Mouse (Mus musculus): ENCODE data around the gene Mmp12.
"Not testable (repeated sequence)": the region's sequence is repeated elsewhere in the genome, so short reads cannot be mapped to it uniquely, and the experiment has no call there.

Gene Mmp12

DNA sequence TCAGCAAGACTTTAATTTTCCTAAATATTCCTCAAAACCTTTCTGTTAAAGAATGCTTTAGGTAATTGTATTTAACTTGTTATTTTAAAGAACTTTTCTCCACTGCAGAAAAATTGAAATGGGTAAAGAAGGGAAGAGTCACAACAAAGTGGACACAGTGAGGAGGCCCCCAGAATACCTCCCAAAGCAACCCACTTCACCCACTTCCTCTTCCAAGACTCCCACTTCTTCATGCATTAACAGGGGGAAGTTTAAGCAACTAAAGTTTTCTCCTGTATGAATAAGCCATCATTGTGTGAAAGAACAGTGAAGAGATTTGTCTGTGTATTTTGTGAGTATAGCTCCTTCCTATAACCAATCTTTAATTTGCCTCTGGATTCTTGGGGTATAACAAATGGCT lies at the start of gene Mmp12:
TSS of gene Mmp12 (plus strand) at position 275 of the 400 bp plus-strand sequence.
- no peak for DNase-seq (ENCODE audit: extremely low spot score, low read depth, low spot score)

DNA sequence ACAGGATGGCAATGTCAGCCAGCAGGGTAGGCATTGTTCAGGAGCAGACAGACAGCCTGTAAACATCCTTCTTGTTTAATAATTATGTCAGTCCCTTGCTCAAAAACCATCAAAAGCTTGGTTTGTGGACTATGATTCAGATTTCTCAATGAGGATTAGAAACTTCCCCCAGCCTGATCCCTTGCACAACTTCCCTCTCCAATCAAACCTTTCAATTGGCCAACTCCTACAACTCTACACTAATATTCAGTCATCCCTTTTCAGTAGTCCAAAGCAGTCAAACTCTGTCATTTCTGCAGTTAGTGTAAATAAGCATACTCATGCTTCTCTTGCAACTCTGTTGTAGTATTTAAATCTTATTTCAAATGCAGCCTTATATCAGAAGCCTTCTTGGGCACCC lies 12.3 kb upstream of the Mmp12 start:
- no peak for DNase-seq (ENCODE audit: extremely low spot score, low read depth, low spot score)

DNA sequence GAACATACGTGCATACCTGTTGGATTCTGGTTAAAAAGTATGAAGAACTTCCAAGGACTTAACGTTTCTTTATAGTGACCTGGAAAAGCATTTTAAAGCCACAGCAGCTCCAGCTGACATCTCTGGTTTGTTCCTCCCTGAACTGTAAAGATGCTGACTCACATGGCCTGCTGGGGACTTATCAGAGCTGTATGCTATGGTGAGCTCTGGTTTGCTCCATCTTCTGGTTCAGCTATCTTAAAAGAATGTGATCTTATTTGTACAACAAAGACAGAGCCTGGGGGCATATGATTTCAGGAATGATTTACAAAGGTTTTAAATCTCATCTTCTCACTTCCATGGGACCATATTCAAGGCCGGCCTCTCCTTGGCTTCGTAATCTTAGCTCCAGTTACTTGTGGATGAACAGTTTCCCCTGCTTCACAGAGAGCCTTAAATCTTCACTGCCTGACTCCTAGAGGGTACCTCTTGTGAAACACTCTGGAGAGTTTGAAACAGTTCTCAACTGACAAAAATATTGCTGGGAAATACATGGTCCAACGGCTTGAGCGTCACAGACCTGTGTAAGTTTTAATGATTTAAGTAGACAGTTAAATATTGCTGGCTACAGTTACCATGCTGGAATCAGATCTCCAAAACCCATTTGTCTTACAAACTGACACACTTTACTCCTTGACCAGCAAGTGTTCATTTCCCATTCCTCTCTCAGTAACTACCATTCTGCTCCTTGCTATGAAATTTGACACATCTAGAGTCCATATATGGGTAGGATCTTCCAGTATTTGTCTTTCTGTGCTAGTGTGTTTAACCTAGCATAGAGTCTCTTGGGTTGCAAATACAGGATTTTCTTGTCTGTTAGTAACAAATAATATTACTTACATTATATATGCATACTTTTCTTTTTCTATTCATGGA lies 8.2 kb upstream of the Mmp12 start:
- no peak for DNase-seq (ENCODE audit: extremely low spot score, low read depth, low spot score)

DNA sequence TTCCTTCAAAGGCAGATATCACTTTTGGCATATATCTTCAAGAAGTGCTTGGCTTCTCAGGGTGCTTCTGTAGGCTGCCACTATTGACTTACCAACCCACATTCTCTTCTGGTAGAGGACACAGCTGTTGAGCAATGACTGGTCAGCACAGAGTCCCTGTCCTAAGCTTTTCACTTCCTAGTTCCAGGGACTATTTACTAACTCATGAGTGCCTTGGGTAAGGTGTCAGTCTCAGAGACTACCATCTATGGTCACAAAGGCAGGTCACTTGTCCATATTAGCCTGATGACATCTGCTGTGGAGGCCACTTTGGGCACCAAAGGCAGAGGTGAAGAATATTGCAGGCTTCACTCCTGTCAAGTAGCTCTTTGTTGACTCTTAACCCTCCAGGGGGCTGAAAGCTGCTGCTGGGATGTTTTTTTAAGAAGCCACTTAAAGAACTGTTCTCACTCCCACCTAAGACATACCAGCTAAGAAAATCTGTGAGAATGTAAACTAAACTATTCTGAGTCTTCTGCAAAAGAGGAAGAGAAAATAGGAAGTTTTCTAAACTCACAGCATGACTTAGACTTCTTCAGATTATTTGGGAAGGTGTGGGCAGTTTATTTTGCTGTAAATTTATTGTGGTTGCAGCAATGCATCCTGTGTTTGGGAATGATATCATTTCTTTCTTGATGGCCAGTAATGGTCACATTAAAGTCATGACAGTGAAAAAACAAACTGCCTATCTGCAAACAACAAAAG lies 7.3 kb upstream of the Mmp12 start:
- DNase-seq (ENCODE audit: extremely low spot score, low read depth, low spot score) = no peak

DNA sequence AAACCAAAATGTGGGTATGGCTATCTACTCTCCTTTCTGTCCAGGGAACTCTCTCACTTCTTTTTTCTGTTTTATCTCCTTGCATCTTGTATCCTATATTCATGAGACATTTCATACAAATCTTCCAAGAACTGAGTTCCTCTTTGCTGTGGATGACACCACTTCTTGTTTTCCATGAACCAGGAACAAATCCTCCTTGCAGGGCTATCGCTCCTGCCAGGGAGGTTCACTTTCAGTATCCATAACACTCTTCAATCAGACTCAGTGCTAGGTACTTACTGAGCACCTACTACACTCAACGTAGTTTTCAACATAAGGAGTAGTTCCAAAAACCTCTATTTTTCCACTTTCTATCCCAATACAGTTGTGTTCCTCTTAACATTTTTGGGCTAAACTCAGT lies 1.3 kb downstream of the Mmp12 start:
- DNase-seq (ENCODE audit: extremely low spot score, low read depth, low spot score) = no peak

DNA sequence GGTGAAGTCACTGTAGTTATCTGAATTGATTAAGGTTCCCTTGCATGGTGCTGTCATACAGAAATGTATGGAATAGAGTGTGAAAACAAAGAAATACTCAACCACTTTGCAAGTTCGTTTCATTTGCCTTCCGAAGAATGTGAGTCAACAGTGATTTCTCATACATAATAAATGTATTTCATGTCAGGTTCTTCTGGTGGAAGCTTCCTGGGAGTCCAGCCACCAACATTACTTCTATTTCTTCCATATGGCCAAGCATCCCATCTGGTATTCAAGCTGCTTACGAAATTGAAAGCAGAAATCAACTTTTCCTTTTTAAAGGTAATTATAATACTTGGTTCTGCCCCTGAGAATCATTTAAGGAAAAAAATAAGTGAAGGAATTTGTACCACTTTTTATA lies 10.4 kb downstream of the Mmp12 start:
- no peak for DNase-seq (ENCODE audit: extremely low spot score, low read depth, low spot score)

DNA sequence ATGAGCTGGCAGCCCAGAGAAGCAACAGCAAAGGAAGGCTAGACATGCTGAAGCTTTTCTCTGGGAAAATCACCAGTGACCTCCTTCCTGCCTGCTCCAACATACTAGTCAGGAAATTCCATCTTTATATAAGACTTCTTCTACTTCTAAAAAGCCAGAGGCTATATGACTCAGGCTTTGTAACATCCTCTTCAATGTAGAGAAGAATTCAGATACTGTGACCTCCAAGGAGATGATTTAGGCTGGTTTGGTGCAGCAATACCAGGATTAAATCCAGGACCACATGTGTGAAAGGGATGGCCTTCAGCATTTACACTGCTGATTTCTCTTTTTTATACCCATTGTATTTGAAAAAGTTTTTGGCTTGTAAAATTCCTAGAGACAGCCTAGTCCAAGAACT lies 43.8 kb downstream of the Mmp12 start, which contains the start of gene Mmp1b:
TSS of gene Mmp1b (minus strand) at position 101 of the 400 bp plus-strand sequence.
- no peak for DNase-seq (ENCODE audit: extremely low spot score, low read depth, low spot score)

DNA sequence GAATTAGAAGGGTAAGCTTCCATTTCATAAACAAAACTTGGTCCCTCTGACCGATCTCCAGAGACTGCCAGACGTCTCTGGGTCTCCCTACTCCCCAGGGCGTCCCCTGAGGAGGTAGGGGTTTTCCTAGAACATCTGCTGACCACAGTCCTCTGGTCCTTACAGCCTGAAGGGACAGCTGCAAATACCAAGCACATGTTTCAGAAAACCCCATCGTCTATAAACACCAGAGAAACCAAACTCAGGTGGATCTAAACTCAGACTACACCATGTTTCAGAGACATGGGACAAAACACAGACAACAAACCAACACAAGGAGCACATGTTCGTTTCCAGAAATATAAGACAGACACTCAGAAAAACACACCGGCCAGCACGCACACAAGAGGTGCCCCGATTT lies 52.4 kb downstream of the Mmp12 start:
- DNase-seq (ENCODE audit: extremely low spot score, low read depth, low spot score) = not testable (repeated sequence)
